Mouse (Mus musculus): Measurements from ENCODE around the gene Thap12. TPM values are rescaled to one million over a fixed set of nuclear protein-coding genes. Genes with fewer than 3 reads are reported as not detected.

The Thap12 gene
- total and polyA plus RNA-seq, 3 experiments: 29.6 to 92.9 (median 70.1) TPM

- peaks cover 0 to 2% of the 10 kb centered on the region in 2 experiments; a peak in 1 of 4 replicates for H3K4me1 ChIP-seq (ENCODE audit: control insufficient read depth in 1 of 2, insufficient read depth in 2 of 2)
- no peak overlapping the region for H3K4me3 ChIP-seq (replicated peaks in 1 of 3; ENCODE audit: low read depth in 2 of 3, low read length in 2 of 3, poor library complexity in 1 of 3)
- TF ChIP-seq JUND (conservative IDR thresholded peaks at IDR 0.05; ENCODE audit: low read depth, low read length) (no peak), ZNF384 (IDR thresholded peaks at IDR 0.05; ENCODE audit: low read depth, low read length) (peak; percentile 28; the same call in 1 of the 2 replicates), GABPA (IDR thresholded peaks at IDR 0.05; ENCODE audit: insufficient replicate concordance, low read depth, low read length) (no peak), MYC (IDR thresholded peaks at IDR 0.05; ENCODE audit: low read depth, low read length) (no peak)
- H3K9ac ChIP-seq (ENCODE audit: insufficient read depth, low read depth): no peak overlapping the region
- DNase-seq (ENCODE audit: extremely low read depth): no peak
- in situ Hi-C loops (cut with MboI; ENCODE audit: low pct_ligation_motif_present, low pct_unique_long_range_greater_than_20kb, low sequenced_read_pairs): no loop called here
- dilution Hi-C loops (cut with MboI; ENCODE audit: extremely low pct_ligation_motif_present, extremely low pct_unique_long_range_greater_than_20kb, low sequenced_read_pairs): no loop called here
- no peak overlapping the region for H3K27ac ChIP-seq (ENCODE audit: insufficient read depth, low read depth)
- H3K9me3 ChIP-seq (replicated peaks; ENCODE audit: low read length): no peaks in the 10 kb centered on the region
- H3K27me3 ChIP-seq (replicated peaks): no peaks in the 10 kb centered on the region
- no peaks in the 10 kb centered on the region for H3K79me2 ChIP-seq (replicated peaks; ENCODE audit: control insufficient read depth, extremely low read depth, insufficient read depth, poor library complexity, severe bottlenecking)
- H3K36me3 ChIP-seq (replicated peaks in 1 of 2; ENCODE audit: control insufficient read depth in 1 of 2, insufficient read depth in 1 of 2, low read length in 1 of 2): peaks cover 0 to 21% of the 10 kb centered on the region in 2 experiments
- no peak overlapping the region for H3K4me2 ChIP-seq (ENCODE audit: insufficient read depth, low read depth, poor library complexity, severe bottlenecking)
Measured at GRCm38 (mm10) chr7:98665166-98665565, 37.7 kb upstream of the Thap12 start.

DNA sequence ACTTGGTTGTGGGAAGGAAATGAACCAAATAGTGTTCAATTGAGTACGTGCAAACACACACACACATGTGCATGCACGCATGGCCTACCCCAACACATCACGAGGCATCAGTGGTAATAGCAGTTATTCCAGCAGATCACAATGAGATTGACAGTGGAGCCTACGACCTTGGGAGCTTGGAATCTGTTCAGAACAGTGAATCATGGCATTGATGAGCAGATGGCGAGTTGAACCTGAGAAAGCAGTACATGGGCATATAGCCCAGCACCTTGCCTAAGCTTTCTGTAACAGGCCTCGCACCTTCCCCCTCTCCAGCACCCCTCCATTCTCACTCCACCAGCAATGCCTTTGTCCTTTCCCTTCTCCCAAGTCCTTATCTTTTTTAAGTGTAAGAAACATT, 37.2 kb upstream of the Thap12 start:
- Histone ChIP-seq H3K27ac (ENCODE audit: insufficient read depth, low read depth) (no peak overlapping the region), H3K79me2 (replicated peaks; ENCODE audit: control insufficient read depth, extremely low read depth, insufficient read depth, poor library complexity, severe bottlenecking) (no peaks in the 10 kb centered on the region), H3K4me1 (ENCODE audit: control insufficient read depth in 1 of 2, insufficient read depth in 2 of 2) (peaks cover 0 to 2% of the 10 kb centered on the region in 2 experiments; a peak in 1 of 4 replicates), H3K27me3 (replicated peaks) (no peaks in the 10 kb centered on the region), H3K4me2 (ENCODE audit: insufficient read depth, low read depth, poor library complexity, severe bottlenecking) (no peak overlapping the region), H3K4me3 (replicated peaks in 1 of 3; ENCODE audit: low read depth in 2 of 3, low read length in 2 of 3, poor library complexity in 1 of 3) (no peak overlapping the region), H3K9me3 (replicated peaks; ENCODE audit: low read length) (no peaks in the 10 kb centered on the region), H3K9ac (ENCODE audit: insufficient read depth, low read depth) (no peak overlapping the region), H3K36me3 (replicated peaks in 1 of 2; ENCODE audit: control insufficient read depth in 1 of 2, insufficient read depth in 1 of 2, low read length in 1 of 2) (peaks cover 0 to 15% of the 10 kb centered on the region in 2 experiments)
- dilution Hi-C loops (cut with MboI; ENCODE audit: extremely low pct_ligation_motif_present, extremely low pct_unique_long_range_greater_than_20kb, low sequenced_read_pairs) (no loop called here), in situ Hi-C loops (cut with MboI; ENCODE audit: low pct_ligation_motif_present, low pct_unique_long_range_greater_than_20kb, low sequenced_read_pairs) (no loop called here)
- TF ChIP-seq PAX5 (IDR thresholded peaks at IDR 0.05; ENCODE audit: low read length): no peak
- no peak for TF ChIP-seq NELFE (IDR thresholded peaks at IDR 0.05; ENCODE audit: low read depth, low read length)
- TF ChIP-seq E2F4 (IDR thresholded peaks at IDR 0.05; ENCODE audit: insufficient replicate concordance, low read depth, low read length): no peak
- TF ChIP-seq JUN (IDR thresholded peaks at IDR 0.05; ENCODE audit: insufficient read depth, low read depth, low read length): no peak
- no peak for TF ChIP-seq MAFK (IDR thresholded peaks at IDR 0.05; ENCODE audit: insufficient replicate concordance, low read length)
- TF ChIP-seq ZKSCAN1 (IDR thresholded peaks at IDR 0.05; ENCODE audit: borderline replicate concordance, low read depth, low read length): no peak
- no peak for TF ChIP-seq JUND (conservative IDR thresholded peaks at IDR 0.05; ENCODE audit: low read depth, low read length)
- TF ChIP-seq GABPA (IDR thresholded peaks at IDR 0.05; ENCODE audit: insufficient replicate concordance, low read depth, low read length): no peak
- TF ChIP-seq HCFC1 (IDR thresholded peaks at IDR 0.05; ENCODE audit: low read depth, low read length): no peak
- TF ChIP-seq RCOR1 (conservative IDR thresholded peaks at IDR 0.05; ENCODE audit: low read depth, low read length): no peak
- TF ChIP-seq ZC3H11A (IDR thresholded peaks at IDR 0.05; ENCODE audit: low read depth, low read length): no peak
- TF ChIP-seq ETS1 (conservative IDR thresholded peaks at IDR 0.05; ENCODE audit: low read depth, low read length): no peak
- TF ChIP-seq RAD21 (IDR thresholded peaks at IDR 0.05; ENCODE audit: low read depth, low read length): no peak
- no peak for TF ChIP-seq KAT2A (IDR thresholded peaks at IDR 0.05; ENCODE audit: insufficient replicate concordance, low read length)
- TF ChIP-seq MEF2A (IDR thresholded peaks at IDR 0.05; ENCODE audit: borderline replicate concordance, low read depth, low read length): no peak
- DNase-seq (ENCODE audit: extremely low read depth): no peak

Data from CH12.LX (cell line).